Mouse (Mus musculus) neural tube, embryonic 11.5 days (tissue): ENCODE results near the gene Btbd35f22. TPM values are rescaled to one million over a fixed set of nuclear protein-coding genes. Genes with fewer than 3 reads are reported as not detected.
"Not testable (repeated sequence)": the region's sequence is repeated elsewhere in the genome, so short reads cannot be mapped to it uniquely, and the experiment has no call there.

Experiments
- ATAC-seq: fragments of 200-750 bp; cut with Nextera tagmentation; 2 replicates; pipeline ENCODE4 v1.8.0; 2017; ENCODE audit warnings: moderate number of reproducible peaks, mild to moderate bottlenecking, moderate TSS enrichment, moderate library complexity; ENCODE audit not compliant: insufficient read depth, low FRiP score, low TSS enrichment
- DNase-seq: peaks from one replicate; pipeline ENCODE4 v3.0.0-alpha.2; 2015; ENCODE audit warnings: low spot score
- H3K27ac ChIP-seq: fragments of 300-500 bp; sonication (generic); 2 replicates; pipeline ENCODE4 v1.5.1; 2014; ENCODE audit warnings: low read depth, mild to moderate bottlenecking, low read length
- H3K27me3 ChIP-seq: fragments of 300-500 bp; sonication (generic); 2 replicates; pipeline ENCODE4 v1.6.1; 2014; ENCODE audit warnings: mild to moderate bottlenecking, low read length, mixed read lengths; ENCODE audit not compliant: control insufficient read depth, insufficient read depth
- H3K36me3 ChIP-seq: fragments of 300-500 bp; sonication (generic); 2 replicates; pipeline ENCODE4 v1.6.1; 2014; ENCODE audit warnings: mild to moderate bottlenecking, low read length, moderate library complexity, mixed read lengths; ENCODE audit not compliant: control insufficient read depth, insufficient read depth
- H3K4me1 ChIP-seq: fragments of 300-500 bp; sonication (generic); 2 replicates; pipeline ENCODE4 v1.6.1; 2014; ENCODE audit warnings: low read length, mixed read lengths; ENCODE audit not compliant: control insufficient read depth, insufficient read depth
- H3K4me2 ChIP-seq: fragments of 300-500 bp; sonication (generic); 2 replicates; pipeline ENCODE4 v1.6.1; 2014; ENCODE audit warnings: low read depth, mild to moderate bottlenecking, moderate library complexity
- H3K4me3 ChIP-seq: fragments of 300-500 bp; sonication (generic); 2 replicates; pipeline ENCODE4 v1.5.1; 2014; ENCODE audit warnings: low read depth, low read length
- H3K9ac ChIP-seq: fragments of 300-500 bp; sonication (generic); 2 replicates; pipeline ENCODE4 v1.6.1; 2014; ENCODE audit warnings: mild to moderate bottlenecking, low read length
- H3K9me3 ChIP-seq: fragments of 300-500 bp; sonication (generic); 2 replicates; pipeline ENCODE4 v1.6.1; 2016; ENCODE audit warnings: low read length; ENCODE audit not compliant: control insufficient read depth
- WGBS: fragments of 180-500 bp; shearing (Covaris S2); extraction: QIAGEN DNeasy Blood & Tissue Kit; methylation state at CpG from one replicate; pipeline ENCODE4 v1.1.7; 2014; 5-methylcytosine and 5-hydroxymethylcytosine counted together
- polyA plus RNA-seq: library from polyadenylated mRNA; unstranded; fragments of >200 nt; fragmentation: Nextera tagmentation; extraction: Ambion mirVana; gene quantifications from 2 replicates; pipeline ENCODE4 v1.2.1, GENCODE M21; 2014

The Btbd35f22 gene
- not detected in 2 replicates for polyA plus RNA-seq

DNA sequence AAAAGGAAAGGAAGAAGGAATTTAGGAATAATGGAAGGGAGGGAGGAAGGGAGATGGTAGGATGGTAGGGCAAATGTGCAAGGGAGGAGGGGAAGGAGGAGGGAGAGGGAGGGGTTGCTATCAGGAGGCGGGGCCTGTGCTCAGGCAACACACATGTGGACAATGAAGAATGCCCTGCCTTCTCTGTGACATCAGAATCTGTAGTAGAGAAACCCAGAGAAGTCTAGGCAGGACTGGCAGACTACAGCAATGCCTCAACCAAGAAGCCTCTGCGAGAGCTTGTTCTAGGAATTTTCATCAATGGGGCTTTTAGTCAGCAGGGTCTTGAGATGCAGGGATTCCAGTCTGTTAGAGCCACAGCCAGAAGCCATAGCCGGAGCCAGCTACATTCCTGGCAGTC lies at the start of gene Btbd35f22:
Gene Btbd35f22, plus strand, starts transcription at position 301 of the 400 bp plus-strand sequence.
- not testable (repeated sequence) for H3K27me3 ChIP-seq, H3K27ac ChIP-seq, H3K9ac ChIP-seq, H3K4me3 ChIP-seq, DNase-seq, ATAC-seq, H3K9me3 ChIP-seq, H3K4me1 ChIP-seq, H3K4me2 ChIP-seq, H3K36me3 ChIP-seq
- WGBS: no CpG with 5 or more reads among the region's 3 CpGs

Other genes with a start within 250 kb of the Btbd35f22 start
- gene Gm21637, start 85.8 kb upstream of the Btbd35f22 start, polyA plus RNA-seq: not detected in 2 replicates
- gene Btbd35f2, start 230.6 kb downstream of the Btbd35f22 start, polyA plus RNA-seq: not detected in 2 replicates